Mouse (Mus musculus) spleen, adult 2 months (tissue): Measurements from ENCODE around the gene Igfbp7.

Source experiments
- CTCF ChIP-seq: fragments of 200-500 bp; IDR thresholded peaks from 2 replicates; pipeline ENCODE4 v1.5.1; 2011; ENCODE audit warnings: mild to moderate bottlenecking, inconsistent platforms; ENCODE audit not compliant: insufficient read depth, insufficient read length, insufficient replicate concordance; ENCODE audit errors: extremely low read depth
- POLR2A ChIP-seq: fragments of 200-500 bp; IDR thresholded peaks from 2 replicates; pipeline ENCODE4 v1.6.1; 2011; ENCODE audit warnings: low read depth, low read length, inconsistent platforms

- TF ChIP-seq CTCF: no peak
- no peak for TF ChIP-seq POLR2A
Observed at GRCm38 (mm10) chr5:77445431-77445830, 37.6 kb upstream of the Igfbp7 start.
